Mouse (Mus musculus) c-Kit-positive CD71-negative TER-119-negative erythroid progenitor cells, embryonic 14.5 days (primary cell): ENCODE results near the gene Itgb1bp1.

Source experiments
- DNase-seq: peaks from one replicate; pipeline ENCODE4 v3.0.0-alpha.2; 2013; ENCODE audit warnings: low read depth

The Itgb1bp1 gene

DNA sequence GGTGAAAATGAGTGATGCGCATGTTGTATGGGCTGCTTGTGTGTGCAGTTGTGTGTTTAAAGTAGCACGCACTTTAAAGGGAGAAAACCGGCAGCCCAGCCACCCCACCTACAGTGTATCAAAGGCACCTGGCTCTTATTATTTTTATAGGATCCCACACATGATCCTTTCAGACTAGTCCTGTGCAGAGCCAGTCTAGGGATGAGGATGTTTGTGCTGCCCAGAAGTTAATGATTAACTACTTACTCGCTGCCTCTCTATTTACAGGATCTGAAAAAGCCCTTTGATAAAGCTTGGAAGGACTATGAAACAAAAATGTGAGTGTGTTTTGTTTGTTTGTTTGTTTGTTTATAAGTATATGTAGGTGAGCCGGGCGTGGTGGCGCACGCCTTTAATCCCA, 85.5 kb downstream of the Itgb1bp1 start:
- DNase-seq, result no peak

DNA sequence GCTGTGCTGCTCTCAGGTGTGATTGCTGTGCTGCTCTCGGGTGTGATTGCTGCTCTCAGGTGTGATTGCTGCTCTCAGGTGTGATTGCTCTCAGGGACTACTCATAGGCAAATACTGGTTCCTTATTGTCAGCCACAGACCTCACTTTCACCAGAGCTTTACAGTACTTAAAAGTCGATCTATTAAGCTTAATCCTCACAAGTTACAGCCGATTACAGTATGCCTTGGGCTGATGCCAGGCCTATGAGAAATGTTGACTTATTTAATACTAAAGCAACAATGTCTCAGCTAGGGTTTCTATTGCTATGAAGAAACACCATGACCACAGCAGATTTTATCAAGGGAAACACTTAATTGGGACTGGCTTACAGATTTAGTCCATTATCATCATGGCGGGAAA, 89.7 kb downstream of the Itgb1bp1 start:
- DNase-seq, result no peak

DNA sequence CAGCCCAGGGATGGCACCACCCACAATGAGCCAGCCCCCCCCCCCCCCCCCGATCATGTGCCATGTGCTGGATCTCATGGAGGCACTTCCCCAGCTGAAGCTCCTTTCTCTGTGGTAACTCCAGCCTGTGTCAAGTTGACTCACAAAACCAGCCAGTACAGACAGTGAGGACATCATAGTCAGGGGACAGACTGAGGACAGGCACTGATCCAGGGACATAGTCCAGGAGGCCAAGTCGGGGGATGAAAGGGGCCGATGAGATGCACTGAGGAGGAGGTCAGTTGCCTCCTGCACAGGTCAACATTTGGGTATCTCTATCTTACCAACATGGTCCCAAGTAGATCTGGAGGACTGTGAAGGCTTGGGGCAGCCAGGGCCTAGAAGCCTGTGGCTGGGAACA, 90.6 kb downstream of the Itgb1bp1 start:
- no peak for DNase-seq

DNA sequence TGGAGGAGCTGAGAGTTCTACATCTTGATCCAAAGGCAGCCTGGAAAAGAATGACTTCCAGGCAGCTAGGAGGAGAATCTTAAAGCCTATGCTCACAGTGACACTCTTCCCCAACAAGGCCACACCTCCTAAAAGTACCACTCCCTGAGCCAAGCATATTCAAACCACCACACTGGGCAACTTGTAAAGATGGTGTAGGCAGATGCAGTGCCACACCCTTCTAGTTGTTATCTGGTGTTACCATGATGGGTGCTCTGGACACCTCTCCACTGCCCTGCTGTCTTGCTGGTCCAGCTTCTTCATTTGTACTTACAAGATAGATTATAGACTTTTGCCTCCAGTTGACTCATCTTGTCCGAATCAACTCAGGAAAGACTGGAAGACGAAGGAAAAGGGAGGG, 94.5 kb downstream of the Itgb1bp1 start:
- no peak for DNase-seq
